Mouse (Mus musculus) liver, postnatal 0 days (tissue): Measurements from ENCODE around the gene Eva1b.

ENCODE experiments used
- CTCF ChIP-seq: sonication (generic); IDR thresholded peaks from 2 replicates; pipeline ENCODE4 v1.5.1; 2016; ENCODE audit warnings: antibody characterized with exemption, low read depth
- EP300 ChIP-seq: IDR thresholded peaks from 2 replicates; pipeline ENCODE4 v1.6.1; 2016; ENCODE audit warnings: antibody characterized with exemption, low read depth, mild to moderate bottlenecking

GRCm38 (mm10) chr4:126146974-126147532 is 491 bp upstream of the Eva1b start:
- TF ChIP-seq EP300 (no peak), CTCF (no peak)
